Mouse (Mus musculus) telencephalon, adult 2 months (tissue): ENCODE data around the gene Olfr49.
A peak's percentile ranks its signal among the peaks of the same experiment; 100 is the strongest.

Source experiments
- DNase-seq: peaks from one replicate; pipeline ENCODE4 v3.0.0-alpha.2; 2011; ENCODE audit warnings: low read depth, low spot score

Gene Olfr49

DNA sequence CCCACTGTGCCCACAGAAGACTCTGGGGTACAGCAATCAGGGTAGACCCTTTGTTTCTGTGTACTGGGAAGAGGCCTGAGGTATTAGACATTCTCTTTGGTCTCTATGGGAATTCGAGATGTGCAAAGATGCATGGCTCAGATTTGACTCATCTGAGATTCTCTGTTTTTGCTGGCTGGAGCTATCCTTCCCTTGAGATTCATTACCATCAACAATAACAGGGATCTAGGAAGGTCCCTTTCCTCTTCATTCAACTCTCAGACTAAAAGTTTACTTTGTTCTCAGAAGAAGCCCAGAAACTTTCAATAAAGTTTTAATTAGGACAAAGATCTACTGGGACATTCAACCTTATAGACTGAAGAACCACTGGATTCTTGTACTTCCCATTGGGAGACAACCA is at the start of gene Olfr49:
Gene Olfr49 (minus strand): TSS at position 101 of the 400 bp plus-strand sequence.
- DNase-seq: no peak

DNA sequence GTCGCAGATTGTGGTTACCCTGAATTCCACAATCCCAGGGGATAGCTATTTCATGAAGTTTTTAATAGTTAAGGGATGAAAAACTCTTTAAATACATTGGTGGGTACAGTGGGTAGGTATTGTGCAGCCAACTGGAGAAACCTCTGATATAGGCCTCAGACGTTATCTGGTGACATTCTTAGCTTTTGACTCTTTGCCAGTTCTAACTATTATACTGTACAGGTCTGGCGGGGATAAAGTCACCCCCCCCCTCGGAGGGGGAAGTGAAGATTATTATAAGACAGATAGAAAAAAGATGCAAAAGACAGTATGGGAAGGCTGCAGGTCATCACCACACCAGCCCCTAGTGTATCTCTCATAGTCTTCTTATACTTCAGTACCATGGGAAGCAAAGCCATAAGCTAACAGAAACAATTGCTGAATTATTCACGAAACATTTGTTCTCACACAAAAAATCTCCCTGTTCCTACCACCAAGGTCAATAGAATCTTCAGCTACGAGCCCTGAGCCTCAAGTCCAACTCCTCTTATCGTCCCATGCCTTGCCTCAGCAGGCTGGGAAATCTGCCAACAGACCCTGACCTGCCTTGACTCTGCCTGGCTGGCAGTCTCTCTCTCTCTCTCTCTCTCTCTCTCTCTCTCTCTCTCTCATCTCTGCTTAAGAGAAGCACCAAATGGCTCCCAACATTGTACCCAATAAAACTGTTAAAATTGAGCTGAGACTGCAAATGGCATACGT is 48.9 kb upstream of the Olfr49 start:
- DNase-seq: no peak

DNA sequence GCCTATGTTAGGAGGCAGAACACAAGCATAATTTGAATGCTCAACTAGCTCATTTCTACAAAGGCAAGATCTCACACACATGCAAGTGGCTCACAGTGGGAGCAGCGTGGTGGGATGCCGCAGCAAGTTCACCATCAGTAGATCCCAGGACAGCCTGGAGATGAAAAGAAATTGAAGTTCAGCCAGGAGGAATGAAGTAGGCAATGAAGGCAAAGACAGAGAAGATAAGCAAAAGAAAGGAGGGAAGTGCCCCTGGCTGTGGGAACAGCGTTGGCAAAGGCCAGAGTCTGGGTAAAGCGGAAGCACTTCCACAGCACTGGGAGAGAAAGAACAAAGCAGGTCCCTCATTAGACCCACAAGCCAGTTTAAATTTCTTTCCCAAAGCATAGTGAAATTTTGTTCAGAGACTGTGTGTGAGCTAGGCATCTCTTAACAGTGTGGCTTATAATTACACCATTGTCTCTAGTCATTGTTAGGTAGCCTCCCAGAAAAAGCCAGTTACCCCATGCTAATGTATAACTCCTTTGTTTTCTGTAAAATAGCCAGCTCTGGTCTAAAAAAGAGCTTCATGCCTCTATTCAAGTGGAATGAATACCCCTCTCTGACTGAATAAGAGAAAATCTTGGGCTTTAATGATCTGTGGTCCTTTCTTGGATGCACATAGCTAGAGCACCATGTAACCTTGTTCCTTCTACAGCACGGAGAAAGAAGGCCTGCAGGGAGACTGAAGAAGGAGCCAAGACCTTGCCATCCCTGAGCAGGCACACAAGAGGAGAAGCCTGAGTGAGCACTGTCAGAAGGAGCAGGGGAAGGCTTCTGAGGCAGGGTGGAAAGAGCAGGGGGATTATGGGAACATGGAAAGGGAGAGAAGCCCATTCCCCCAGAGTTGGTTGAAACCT is 47.7 kb upstream of the Olfr49 start:
- peak; percentile 2 for DNase-seq

DNA sequence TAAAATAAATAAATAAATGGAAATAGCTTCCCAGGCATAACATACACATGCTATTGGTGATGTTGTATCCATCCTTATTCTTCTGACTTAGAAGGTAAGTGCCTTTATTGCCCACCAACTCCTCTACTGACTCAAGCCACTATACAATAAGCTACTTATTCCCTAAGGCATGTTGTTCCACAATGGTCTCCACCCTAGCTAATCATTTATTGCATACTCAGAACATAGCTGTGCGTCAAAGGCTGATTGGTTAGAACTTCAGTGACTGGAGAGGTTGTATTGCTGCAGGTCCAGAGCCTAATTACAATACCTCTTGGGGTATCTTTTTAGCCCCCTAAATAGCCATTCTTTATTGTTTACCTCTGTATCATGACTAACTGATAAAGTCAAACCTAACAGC is 46.4 kb upstream of the Olfr49 start:
- DNase-seq: no peak

DNA sequence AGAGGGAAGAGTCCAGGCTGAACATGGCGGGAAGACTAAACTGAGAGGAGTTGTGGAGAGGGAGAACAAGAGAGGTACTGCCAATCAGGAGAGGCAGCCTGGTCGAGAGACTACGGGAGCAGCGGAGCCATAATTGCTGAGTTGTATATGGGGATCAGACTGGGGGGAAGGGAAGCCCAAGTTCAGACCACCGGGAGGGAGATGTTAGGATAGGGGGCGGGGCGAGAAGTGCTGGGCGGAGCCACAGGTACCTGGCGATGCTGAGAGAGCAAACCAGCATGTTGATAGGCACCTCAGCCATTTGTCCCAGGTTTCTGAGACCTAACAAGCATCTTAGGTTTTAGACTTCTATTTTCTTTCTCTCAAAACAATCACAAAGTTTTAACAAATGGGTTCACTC is 44.5 kb upstream of the Olfr49 start:
- DNase-seq: no peak

DNA sequence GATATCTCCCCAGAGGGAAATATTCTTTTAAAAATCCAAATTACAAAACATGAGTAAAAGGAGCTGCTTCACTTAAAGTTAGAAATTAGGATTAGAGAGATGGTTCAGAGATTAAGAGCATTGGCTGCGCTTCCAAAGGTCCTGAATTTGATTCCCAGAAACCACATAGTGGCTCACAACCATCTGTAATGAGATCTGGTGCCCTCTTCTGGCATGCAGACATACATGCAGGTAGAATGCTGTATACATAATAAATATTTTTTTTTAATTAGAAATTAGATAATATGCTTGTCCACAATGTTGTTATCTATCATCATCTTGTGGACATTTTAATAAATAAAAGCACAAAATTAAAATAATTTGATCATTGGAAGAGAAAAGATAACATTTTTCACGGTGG is 43.8 kb upstream of the Olfr49 start:
- DNase-seq: no peak

DNA sequence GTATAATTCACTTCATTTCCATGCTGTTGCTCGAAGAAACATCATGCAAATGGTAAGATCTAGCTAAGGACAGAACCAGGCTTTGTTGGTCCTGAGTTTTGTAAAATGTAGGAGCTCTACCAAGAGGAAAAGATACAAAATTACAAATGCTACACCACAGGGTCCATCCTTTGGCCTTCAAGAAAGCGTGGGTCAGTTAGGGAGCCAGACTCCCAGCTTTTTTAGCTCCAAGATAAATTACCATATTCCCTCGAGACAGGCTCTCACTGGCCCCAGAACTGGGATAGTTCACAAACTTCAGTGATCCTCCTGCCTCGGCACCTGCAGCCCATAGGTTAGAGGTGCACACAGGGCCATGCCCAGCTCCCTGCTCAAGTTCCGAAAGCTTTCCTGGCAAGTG is 39.7 kb upstream of the Olfr49 start:
- DNase-seq: no peak

DNA sequence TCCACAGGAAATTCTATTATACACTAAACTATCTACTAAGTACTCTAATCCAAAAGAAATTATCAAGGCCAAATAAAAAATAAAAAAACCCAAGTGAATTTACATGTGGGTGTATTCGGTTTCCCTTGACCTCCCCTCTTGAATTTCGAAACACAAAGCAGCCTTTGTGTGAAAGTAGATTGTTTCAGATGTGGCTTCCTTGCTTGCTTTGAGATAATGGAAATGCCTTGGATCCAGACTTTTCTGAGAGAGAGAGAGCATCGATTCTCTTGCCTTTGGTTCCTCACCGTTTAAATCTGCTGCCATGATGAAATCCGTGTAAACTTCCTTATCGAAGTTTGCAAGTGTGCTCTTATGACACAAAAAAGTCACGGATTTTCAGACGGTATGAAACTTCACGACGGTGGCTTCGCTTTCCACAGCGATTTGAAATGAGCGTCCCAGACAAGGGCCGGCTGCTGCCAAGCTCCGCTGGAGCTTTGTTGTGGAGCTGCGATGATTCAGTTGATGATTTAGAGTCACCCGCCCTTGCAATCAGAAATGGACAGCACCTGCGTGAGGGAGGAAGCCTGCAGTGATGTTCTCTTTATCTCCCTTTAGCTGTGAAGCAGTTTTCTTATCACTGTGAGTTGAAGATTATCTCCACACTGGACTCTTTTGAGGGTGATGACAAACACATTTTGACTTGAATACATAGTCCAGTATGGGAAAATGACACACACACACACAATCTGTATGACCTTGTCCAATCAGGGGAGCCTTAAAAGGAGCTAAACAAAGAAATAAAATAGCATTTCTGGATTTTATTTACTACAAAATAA is 37.0 kb upstream of the Olfr49 start:
- no peak for DNase-seq

DNA sequence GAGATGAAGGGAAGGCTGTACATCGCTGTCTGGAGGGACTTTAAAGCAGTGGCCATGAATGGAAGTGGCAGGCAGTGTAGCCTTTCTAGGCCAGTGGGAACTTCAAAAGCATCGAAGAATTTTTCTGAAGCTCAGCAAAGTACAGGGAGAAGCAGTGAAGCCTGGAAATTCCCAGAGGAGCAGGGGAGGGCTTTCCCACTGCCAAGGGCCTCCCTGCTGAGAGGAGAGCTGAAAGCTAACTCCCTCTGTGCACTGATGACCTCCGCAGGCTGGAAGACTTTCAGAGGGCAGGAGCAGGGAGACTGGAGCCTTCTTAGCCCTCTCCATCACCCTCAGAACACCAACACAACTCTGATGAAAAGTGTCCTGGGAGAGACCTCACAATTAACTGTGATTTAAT is 27.0 kb upstream of the Olfr49 start:
- no peak for DNase-seq

DNA sequence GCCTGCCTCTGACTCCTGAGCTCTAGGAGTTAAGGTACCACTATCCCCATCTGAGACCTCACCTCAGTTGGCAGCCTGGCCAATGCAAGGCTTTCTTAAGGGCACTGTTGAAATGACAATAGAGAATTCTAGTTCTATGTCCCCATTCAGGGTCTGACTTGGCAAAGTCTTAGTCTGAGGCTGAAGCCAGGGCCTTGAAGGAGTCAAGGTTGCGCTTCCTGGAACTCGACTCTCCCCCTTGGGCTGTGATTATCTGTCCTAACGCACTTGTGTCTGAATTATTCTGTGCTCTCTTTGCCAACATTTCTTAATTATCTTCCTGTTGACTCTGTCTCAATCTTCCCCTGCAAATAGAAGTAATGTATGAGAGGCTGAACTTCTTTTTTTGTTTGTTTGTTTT is 15.9 kb upstream of the Olfr49 start:
- no peak for DNase-seq

DNA sequence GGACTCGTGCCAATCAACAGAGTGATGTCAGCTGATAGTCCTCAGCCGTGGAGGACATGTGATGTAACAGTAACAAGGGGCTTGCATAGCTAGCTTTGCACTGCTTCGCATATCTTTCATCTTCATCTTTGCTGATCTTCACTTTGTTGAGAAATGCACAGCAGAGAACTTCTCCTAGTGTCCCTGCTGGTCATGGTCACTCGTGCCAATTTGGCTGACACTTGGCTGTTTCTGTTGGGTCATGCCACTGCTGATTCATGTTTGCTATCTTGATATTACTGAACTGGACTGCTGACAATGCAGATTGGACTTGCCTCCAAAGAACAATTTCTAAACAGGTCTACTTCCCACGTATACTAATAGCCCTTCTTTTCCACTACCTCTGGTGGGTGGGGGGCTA is 15.4 kb upstream of the Olfr49 start:
- DNase-seq: no peak

DNA sequence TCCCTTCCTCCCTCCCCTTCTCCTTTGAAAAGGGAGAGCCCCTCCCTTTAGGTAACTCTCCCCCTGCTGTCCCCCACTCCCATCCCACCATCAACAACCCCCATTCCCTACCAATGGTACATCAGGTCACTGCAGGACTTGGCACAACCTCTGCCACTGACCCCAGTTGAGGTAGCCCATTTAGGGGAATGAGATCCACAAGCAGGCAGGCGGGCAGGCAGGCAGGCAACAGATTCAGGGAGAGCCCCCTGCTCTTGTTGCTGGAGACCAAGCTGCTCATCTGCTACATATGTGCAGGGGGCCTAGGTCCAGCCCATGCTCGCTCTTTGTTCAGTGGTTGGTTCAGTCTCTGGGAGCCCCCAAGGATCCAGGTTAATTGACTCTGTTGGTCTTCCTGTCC is 8.3 kb downstream of the Olfr49 start:
- no peak for DNase-seq

DNA sequence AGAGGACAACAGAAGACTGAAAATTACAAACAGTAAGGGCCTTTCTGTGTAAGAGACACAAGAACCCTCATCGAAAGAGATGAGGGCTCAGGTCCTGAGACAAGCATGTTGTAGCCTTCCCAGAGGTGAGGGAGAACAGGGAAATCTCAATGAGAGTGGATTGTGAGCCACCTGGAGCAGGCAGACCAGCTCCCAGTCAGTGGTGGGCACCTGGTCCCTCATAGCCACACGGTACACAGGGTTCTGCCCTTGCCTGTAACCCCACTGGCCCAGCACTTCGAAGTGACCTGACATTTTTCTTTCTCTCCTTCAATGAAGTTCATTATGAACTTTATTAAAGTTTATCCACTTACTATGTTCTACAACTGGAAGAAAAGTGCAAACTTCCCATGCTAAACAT is 12.0 kb downstream of the Olfr49 start:
- DNase-seq: no peak

DNA sequence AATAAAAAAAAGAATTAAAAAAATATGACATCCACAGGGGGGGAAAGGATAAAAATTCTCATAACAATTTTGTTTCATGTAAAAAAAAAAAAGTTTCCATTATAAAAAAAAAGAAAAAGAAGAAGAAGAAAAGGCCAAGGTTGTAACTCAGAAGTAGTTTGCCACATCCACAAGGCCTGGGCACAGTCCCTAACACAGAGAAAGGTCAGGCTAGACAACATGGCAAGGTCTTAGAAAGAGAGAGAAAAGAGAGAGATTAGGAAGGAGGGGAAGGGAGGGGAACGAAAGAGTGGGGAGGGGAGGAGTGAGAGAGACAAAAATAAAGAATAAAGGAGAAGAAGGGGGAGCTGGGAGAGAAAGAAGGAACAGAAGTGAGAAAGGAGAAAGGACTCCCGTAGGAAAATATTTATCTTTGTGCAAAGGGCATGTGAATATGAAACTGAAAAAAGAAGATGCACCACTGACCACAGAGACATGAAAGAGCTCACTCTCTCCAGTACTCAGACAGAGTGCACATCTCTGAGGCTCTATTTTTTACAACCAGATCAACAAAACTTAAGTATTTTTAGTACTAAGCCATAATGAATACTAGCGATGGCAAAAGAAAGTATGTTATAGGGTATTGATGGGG is 12.6 kb downstream of the Olfr49 start:
- DNase-seq: no peak

DNA sequence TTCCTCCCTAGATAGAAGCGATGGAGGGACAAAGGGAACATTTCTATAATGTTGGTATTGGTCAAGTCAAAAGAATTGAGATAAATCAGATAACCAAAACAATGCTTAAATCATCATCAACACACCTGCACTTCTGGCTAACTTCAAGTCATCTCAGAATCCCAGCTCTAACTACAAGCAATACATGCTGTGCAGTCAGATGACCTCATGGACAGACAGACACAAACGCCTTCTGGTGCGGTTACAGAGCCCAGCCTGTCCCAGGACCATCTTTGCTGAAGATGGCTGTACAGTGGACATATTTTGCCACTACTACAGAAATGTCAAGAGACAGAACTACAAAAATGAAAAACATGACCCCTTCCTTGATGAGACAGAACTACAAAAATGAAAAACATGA is 14.3 kb downstream of the Olfr49 start:
- DNase-seq: no peak

DNA sequence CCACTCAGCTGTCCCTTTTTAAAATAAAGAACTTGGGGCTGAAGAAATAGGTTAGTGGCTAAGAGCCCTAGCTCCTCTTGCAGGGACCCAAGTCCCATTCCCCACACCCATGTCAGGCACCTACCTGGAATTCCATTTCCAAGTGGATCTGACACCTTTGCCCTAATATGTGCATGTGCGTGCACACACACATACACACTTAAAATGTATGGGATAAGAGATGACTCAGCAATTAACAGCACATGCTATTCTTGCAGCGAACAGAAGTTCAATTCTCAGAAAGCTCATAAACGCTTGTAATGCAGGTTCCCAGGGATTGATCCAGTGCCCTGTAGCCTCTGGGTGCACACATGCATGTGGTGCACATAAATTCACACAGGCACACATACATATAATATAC is 15.2 kb downstream of the Olfr49 start:
- DNase-seq: no peak

DNA sequence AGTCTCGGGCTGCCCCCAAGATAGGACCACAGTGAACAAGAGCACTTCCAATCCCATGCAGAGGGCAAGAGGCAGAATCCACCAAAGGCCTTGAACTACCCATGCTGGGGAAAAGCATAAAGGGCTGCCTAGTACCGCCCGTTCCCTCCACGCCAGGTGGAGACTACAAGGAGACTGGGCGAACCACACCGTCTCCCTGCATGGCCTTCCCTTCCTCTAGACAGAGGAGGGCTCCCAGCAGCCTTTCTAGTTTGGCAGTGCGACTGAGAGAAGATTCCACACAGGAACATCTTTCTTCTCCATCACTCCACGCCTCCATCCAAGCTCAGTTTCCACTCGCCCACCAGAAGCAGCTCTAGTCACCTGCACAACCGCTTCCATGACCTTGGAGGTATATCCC is 16.8 kb downstream of the Olfr49 start:
- no peak for DNase-seq

DNA sequence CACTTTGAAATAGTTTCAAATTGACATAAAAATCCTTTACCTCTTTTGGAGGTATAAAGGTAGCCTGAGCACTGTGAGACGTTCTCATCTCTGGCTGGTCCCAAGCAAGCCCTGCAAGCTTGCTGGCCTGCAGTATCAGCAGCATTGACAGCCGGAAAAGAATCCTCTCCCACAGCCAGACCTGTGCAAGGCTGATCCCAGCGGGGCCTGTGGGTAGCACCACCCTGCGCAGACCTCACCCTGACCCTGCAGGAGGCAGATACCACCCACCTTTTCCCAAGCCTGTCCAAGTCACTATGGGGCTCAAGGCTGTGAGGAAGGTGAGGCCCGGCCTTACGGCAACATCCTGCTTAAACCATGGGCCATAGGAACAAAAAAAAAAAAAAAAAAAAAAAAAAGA is 18.8 kb downstream of the Olfr49 start:
- no peak for DNase-seq

DNA sequence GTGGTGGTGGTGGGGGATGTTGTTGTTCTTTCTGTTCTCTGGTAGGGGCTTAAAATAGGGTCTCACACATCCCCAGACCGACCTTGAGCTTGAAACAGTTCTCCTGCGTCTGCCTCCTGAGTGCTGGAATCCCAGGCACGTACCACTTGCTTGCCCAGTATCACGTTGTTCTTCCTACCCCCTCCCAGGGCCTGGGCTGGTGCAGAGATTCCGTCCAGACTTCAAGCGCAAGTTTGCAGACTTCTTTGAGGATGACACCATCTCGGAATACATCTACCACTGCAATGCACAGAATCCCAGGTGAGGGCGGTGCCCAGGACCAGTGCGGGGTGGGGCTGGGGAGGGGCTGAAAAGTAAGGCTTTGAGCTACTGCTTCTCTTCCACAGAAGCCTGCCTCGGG is 19.6 kb downstream of the Olfr49 start:
- no peak for DNase-seq

DNA sequence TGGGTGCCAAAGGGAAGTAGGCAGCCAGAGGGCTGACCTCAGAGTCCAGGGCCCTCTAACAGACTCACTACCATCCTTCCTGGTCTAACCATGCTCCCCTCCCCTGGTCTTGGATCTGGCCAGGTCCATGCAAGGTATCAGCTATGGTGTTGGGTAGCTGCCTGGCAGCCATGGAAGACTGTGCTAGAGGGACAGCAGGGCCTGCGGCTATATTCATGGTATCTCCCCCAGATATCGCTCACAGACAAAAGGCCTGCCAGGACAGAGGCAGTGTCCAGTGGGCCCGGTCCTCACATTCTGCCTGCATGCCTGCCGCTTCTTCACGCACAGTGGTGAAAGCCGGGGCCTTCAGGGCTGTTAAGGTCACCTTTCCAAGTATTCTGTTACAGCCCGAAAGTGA is 20.5 kb downstream of the Olfr49 start:
- DNase-seq: no peak

DNA sequence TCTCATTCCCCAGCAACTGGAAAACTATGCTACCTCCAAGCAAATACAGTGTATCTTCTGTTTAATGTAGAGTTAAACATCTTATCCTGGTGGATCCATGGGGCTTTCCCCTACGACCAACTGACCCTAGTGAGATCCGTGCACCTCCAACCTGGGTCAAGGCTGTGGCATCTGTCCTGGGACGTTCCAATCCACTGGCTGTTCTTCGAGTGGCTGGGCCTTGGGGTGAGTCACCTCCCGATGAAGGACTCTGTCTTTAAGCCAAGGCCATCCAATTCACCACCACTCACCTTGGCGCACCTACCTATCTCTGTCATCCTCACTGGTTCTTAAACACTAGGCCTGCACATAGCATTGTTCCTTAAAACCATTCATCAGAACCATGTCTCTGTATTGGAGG is 21.6 kb downstream of the Olfr49 start:
- no peak for DNase-seq

DNA sequence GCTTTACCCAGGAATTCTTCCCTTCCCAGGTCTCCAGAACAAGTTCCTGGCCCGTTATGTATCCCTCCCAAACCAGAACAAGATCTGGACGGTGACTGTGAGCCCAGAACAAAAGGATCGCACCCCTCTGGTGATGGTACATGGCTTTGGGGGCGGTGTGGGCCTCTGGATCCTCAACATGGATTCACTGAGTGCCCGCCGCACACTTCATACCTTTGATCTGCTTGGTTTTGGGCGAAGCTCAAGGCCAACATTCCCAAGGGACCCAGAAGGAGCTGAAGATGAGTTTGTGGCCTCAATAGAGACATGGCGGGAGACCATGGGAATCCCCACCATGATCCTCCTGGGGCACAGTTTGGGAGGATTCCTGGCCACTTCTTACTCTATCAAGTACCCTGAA is 22.1 kb downstream of the Olfr49 start:
- no peak for DNase-seq
